Mouse (Mus musculus) stomach, postnatal 0 days (tissue): Measurements from ENCODE around the gene Spta1.

Source experiments
- CTCF ChIP-seq: IDR thresholded peaks from 2 replicates; pipeline ENCODE4 v1.5.1; 2016; ENCODE audit warnings: antibody characterized with exemption, low read depth, mild to moderate bottlenecking, moderate library complexity
- EP300 ChIP-seq: optimal IDR thresholded peaks from 2 replicates; pipeline ENCODE3; 2016; ENCODE audit warnings: antibody characterized with exemption

- TF ChIP-seq EP300 (no peak), CTCF (no peak)
Measured at GRCm38 (mm10) chr1:174212286-174212685, 39.7 kb downstream of the Spta1 start.
